Mouse (Mus musculus): ENCODE measurements around the gene Unk.

- TF ChIP-seq CTCF (IDR thresholded peaks at IDR 0.05; ENCODE audit: low read depth, low read length) (no peak), EP300 (IDR thresholded peaks at IDR 0.05; ENCODE audit: insufficient read depth, low read depth, low read length) (no peak)
Measured at GRCm38 (mm10) chr11:116103572-116103971, 73.5 kb downstream of the Unk start.
